11 mouse cellular contexts compared by ENCODE assay signal in genomic region chr10:58907001-58907443, GRCm38 (mm10).
DNase-seq lines count a peak whose midpoint lies in the region; ATAC-seq lines count a peak whose summit lies in the region.
"Had no signal": no experiment of that assay in that cellular context is flagged by ENCODE, and none has a peak within 500 bp of the region (broad histone marks: within the 10 kb centered on the region; RNA-seq: fewer than 3 reads in every experiment).

No protein-coding gene starts in this region.

- no peak overlapping the region for H3K27ac ChIP-seq in hindbrain, embryonic 13.5 days
- no peak overlapping the region for H3K27ac ChIP-seq in hindbrain, embryonic 11.5 days (ENCODE audit: low read depth, low read length)
- no peak overlapping the region for H3K27ac ChIP-seq in hindbrain, embryonic 16.5 days (ENCODE audit: low read depth, low read length)

- 0 out of 2 replicates have a peak, but pooled peaks have one; percentile 52 for ATAC-seq in hindbrain, embryonic 13.5 days (ENCODE audit: low FRiP score)
- no peak for ATAC-seq in hindbrain, embryonic 11.5 days (ENCODE audit: low FRiP score)
- peak; percentile 81 for ATAC-seq in hindbrain, embryonic 16.5 days

- 47% methylated on average over 5 of the region's 5 CpGs for WGBS in hindbrain, embryonic 13.5 days
- 57% methylated on average over 5 of the region's 5 CpGs for WGBS in hindbrain, embryonic 11.5 days
- WGBS in hindbrain, embryonic 16.5 days: 32% methylated on average over 5 of the region's 5 CpGs

- no peak overlapping the region for H3K4me2 ChIP-seq in hindbrain, embryonic 13.5 days
- no peak overlapping the region for H3K4me2 ChIP-seq in hindbrain, embryonic 11.5 days (replicated peaks; ENCODE audit: low read depth, low read length)
- no peak overlapping the region for H3K4me2 ChIP-seq in hindbrain, embryonic 16.5 days (ENCODE audit: low read length)

- H3K27me3 ChIP-seq in hindbrain, embryonic 13.5 days: no peaks in the 10 kb centered on the region
- no peaks in the 10 kb centered on the region for H3K27me3 ChIP-seq in hindbrain, embryonic 11.5 days (ENCODE audit: control insufficient read depth, insufficient read depth, low read length)
- no peaks in the 10 kb centered on the region for H3K27me3 ChIP-seq in hindbrain, embryonic 16.5 days (replicated peaks; ENCODE audit: control insufficient read depth, insufficient read depth, low read length)

- no peak overlapping the region for H3K4me3 ChIP-seq in hindbrain, embryonic 13.5 days
- H3K4me3 ChIP-seq in hindbrain, embryonic 11.5 days (ENCODE audit: low read depth, low read length): no peak overlapping the region
- no peak overlapping the region for H3K4me3 ChIP-seq in hindbrain, embryonic 16.5 days (ENCODE audit: low read length)
- H3K4me3 ChIP-seq: myocyte had no signal

- no peaks in the 10 kb centered on the region for H3K36me3 ChIP-seq in hindbrain, embryonic 13.5 days
- no peaks in the 10 kb centered on the region for H3K36me3 ChIP-seq in hindbrain, embryonic 11.5 days (ENCODE audit: control insufficient read depth, insufficient read depth, low read length)
- H3K36me3 ChIP-seq in hindbrain, embryonic 16.5 days (ENCODE audit: control insufficient read depth, insufficient read depth, low read length): no peaks in the 10 kb centered on the region

- peak; percentile 14 for DNase-seq in adrenal gland, postnatal 14 days
- DNase-seq in adrenal gland, adult 8-10 months: no peak
- DNase-seq in hindbrain, embryonic 11.5 days (ENCODE audit: low spot score): no peak
- peak; percentile 71 for DNase-seq in Muller cell, postnatal 12 days (ENCODE audit: inconsistent ontology term)
- no peak for DNase-seq in urinary bladder, postnatal 36 days (ENCODE audit: low spot score in 2 of 2)
- DNase-seq in urinary bladder, adult 2 months (ENCODE audit: low spot score): no peak
- DNase-seq: kidney, adult 2 months; spleen, adult 18-20 months had no signal

- no peaks in the 10 kb centered on the region for H3K9me3 ChIP-seq in hindbrain, embryonic 13.5 days
- no peaks in the 10 kb centered on the region for H3K9me3 ChIP-seq in hindbrain, embryonic 11.5 days (ENCODE audit: control insufficient read depth, low read length)
- H3K9me3 ChIP-seq in hindbrain, embryonic 16.5 days (ENCODE audit: control insufficient read depth, low read length): no peaks in the 10 kb centered on the region

- peaks cover 6% of the 10 kb centered on the region; the same call in 1 of the 2 replicates for H3K4me1 ChIP-seq in hindbrain, embryonic 13.5 days (replicated peaks)
- H3K4me1 ChIP-seq in hindbrain, embryonic 11.5 days (replicated peaks; ENCODE audit: control insufficient read depth, insufficient read depth, low read length): no peaks in the 10 kb centered on the region
- H3K4me1 ChIP-seq in hindbrain, embryonic 16.5 days (ENCODE audit: control insufficient read depth, insufficient read depth, low read depth, low read length): peaks cover 4% of the 10 kb centered on the region; the same call in 1 of the 2 replicates

- H3K9ac ChIP-seq in hindbrain, embryonic 13.5 days: no peak overlapping the region
- no peak overlapping the region for H3K9ac ChIP-seq in hindbrain, embryonic 11.5 days (ENCODE audit: low read depth, low read length)
- no peak overlapping the region for H3K9ac ChIP-seq in hindbrain, embryonic 16.5 days (ENCODE audit: low read depth, low read length)

Comparison
In these comparisons a context has a peak if more than half of its experiments do, and no peak if none do; other contexts are left out.
1. DNase-seq: peak in adrenal gland, postnatal 14 days (single experiment) and Muller cell, postnatal 12 days (single experiment); none in adrenal gland, adult 8-10 months (single experiment), hindbrain, embryonic 11.5 days (single experiment), urinary bladder, postnatal 36 days (0 of 2) and urinary bladder, adult 2 months (single experiment).